Mouse (Mus musculus) left cerebral cortex, adult 9 months (tissue): ENCODE data around the gene Gbgt1.
"Not testable (repeated sequence)": the region's sequence is repeated elsewhere in the genome, so short reads cannot be mapped to it uniquely, and the experiment has no call there.

Experiments used
- DNase-seq, 2 experiments: peaks; one replicate each; pipeline ENCODE4 v3.0.0; 2022; ENCODE audit warnings: low spot score in 2 of 2

Gbgt1 gene

DNA sequence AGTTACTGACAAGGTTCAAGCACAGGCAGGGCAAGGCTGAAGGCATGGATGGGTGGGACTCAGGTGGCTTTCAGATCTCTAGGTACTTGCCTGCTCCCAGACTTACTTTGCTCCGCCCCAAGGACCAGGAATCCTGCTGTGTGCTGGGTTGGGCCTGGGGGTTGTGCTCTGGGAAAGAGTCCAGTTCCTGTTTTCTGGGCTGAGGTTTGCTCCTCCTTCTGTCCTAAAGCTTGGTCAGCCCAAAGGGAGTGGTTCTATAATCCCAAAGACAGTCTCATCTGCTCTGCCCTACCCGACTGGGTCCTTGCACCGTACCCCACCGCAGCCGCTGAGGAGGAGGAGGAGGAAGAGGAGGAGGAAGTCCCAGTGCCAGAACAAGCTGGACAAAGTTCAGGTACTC is at the start of gene Gbgt1:
Gene Gbgt1, plus strand, starts transcription at position 221 of the 400 bp plus-strand sequence.
- DNase-seq, result no peak

DNA sequence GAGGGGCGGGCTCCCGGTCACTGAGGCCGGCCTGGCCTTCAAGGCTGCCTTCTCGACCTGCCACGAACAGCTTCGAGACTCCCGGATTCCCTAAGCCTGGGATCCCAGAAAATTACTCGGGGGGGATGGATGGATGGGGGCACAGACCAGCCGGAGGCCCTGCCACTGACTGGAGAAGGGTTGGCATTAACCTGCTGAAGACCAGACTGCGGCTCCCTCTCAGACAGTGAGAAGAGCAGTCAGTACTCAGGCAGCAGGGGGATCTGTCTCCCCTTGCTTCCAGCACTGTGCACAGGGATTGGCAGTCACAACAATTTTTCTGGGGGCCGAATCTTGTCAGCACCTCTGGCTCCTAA is 49.4 kb upstream of the Gbgt1 start:
- no peak for DNase-seq

DNA sequence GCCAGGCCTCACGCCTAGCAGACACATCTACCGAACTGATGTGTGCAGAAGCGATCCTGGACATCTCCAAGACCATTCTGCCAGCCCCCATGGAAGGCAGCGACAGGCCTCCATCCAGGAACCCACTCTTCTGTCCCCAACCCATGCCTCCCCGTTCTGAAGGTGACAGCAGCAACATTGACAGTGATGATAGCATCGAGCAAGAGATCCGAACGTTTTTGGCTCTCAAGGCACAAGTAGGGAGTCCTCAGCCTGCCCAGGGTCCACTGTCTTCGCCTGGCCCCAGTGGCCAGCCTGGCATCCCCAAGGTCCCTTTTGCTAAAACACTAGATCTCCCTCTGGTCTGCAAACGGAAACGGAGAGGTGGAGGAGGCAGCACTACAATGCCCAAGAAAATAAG is 45.0 kb upstream of the Gbgt1 start:
- DNase-seq, result no peak

DNA sequence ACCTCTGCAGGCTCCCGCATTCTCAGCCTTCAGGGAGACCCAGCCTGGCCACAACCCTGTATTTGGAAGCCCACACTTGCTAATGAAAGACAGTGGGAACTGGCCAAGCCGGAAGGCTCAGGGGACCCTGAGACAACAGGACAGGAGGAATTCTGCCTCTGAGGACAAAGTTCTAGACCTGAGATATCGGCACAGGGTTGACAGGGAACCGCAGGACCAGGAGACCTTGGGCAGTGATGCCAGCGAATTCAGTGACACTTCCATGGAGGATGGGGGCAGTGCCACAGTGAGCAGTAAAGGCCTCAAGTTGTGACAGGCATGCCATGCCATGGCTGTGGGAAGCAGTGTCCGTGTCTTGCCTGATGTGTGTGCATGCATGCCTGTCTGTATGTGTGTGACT is 43.2 kb upstream of the Gbgt1 start:
- DNase-seq, result no peak

DNA sequence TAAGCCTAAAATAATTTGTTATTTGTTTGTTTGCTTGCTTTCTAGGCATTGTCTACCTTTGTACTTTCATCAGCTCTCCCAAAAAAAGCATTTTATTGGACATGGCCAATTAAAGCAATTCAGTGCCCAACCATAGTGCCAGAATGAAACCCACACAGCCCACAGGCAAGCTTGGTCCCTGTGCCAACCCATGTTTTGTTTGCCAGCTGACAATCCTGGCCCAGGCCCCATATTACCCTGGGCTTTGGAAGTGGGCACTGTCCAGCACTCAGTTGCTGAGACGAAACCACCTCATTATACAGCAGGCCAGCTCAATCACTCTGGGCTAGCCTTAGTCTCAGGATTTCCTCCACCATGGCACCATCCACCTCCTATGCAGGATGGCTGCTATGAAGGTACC is 40.1 kb upstream of the Gbgt1 start:
- no peak for DNase-seq

DNA sequence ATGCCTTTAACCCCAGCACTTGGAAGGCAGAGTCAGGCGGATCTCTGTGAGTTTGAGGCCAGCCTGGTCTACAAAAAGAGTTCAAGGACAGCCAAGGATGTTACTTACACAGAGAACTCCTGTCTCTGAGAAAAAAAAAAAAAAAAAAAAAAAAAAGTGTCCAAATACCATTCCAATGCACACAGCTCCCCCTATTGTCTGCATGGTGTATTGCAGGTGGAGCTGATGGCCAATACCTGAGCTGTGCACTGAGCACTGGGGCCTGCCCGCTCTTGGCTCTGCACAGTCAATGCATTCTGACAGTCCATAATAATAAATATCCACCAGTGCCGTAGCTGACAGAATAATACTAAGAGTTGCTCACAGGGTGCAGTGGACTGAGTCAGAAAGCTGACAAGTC is 32.8 kb upstream of the Gbgt1 start:
- peak in 1 of 2 experiments; percentile 81 for DNase-seq

DNA sequence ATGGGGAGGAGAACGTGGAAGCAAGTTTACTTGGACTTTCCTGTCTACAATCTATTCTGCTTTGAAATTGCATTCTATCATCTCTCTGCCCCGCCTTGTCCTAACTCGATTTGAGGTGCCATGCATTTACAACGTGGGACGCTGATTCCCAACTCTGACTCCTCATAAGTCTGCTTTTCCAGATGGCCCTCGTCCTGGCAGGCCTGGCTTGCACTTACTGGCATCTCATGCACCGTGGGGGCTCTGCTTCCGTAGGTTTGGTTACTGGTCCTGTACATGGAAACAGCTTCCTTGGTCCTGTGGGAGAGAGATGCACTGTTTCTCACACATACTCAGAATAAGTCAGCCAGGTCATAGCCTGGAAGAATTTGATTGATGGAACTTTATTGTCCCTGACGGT is 31.8 kb upstream of the Gbgt1 start:
- DNase-seq, result no peak

DNA sequence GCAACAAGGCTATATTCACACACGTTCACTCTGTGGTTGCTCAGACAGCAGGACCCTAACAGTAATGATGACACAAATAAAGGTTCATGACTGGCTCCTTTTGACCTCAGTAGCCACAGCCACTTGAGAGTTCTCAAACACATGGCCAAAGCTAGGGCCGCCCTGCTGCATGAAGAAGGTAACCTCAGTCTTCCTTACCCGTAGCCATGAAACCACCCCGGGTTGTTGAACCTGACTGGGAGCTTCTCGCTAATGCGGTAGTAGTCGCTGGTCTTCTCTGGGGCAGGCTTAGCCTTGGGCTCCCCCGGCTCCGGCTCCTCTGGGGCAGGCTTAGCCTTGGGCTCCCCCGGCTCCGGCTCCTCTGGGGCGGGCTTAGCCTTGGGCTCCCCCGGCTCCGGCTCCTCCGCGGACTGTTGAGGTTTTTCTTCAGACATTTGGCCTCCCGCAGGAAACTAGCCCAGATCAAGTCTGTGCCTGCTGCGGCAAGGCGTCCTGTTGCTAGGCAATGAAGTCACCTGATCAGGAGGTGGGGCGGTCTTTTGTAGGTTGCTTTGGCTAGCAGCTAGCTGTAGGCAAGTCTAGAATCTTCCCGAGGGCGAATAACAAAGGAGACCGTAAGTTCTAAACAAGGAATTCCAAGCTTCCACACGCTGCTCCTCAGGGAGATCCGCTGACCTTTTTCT is 30.7 kb upstream of the Gbgt1 start, which contains the start of gene 1700007K13Rik:
Gene 1700007K13Rik, minus strand, starts transcription at position 497 of the 683 bp plus-strand sequence.
- peak in 1 of 2 experiments; percentile 72 for DNase-seq

DNA sequence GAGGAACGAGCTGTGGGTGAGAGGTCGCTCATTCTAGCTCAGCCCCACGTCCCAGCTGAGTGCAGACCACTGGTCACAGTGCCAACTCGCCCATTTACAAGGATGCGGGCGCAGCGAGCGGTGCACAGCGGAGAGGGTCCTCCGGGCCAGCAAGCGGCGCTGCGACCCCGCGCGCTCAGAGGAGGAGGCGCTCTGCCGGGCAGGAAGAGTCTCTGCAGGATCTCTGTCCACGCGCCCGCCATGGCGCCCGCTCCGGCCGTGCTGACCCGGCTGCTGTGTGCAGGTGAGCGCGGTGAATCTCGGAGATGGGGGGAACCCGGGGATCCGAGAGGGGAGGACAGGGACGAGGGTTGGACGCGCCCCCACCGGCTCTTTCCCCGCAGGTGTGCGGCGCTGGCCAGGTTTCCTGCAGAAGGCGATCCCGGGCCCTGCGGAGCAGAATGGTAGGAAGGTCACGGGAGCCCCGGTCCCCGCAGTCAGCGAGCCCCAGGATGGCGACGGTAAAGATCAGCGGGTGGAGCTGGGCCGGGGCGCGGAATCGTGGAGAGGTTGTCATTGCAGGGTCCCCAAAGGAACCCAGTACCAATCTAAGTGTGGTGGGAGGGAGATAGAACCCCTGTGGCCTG is 28.7 kb upstream of the Gbgt1 start, which contains the start of gene Mrps2:
Gene Mrps2, plus strand, starts transcription at position 207 of the 626 bp plus-strand sequence.
- DNase-seq, result peak; percentile 52 to 83

DNA sequence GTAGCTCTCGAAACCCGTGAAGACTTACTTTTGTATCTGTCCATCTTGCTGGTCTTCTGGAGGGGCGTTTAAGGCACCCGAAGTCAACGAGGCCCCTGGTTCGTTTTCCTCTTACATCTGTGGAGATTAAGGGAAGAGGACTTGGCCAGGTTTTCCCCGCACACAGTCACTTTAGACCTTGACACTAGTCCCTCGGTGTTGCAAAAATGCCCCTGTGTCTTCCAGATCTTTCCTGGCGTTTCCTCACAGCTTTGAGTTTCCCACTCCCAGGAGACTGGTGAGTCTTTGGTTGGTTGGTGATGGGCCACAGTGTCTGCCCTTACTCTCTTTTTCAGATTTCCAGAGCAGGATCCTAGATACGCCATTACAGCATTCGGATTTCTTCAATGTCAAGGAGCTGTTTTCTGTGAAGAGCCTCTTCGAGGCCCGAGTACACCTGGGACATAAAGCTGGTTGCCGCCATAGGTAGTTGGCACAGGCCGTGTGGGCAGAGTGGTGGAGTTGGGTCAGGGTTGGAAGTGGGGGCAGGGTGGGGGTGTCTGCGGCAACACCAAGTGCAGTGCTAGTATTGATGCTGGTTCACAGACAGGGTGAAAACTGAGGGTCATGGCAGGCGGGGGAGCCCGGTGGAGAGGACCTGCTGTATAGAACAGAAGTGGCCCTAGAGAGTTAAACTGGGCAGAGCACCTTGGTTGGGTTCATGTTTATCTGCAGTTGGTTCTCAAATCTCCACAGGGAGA is 28.0 kb upstream of the Gbgt1 start:
- no peak for DNase-seq

DNA sequence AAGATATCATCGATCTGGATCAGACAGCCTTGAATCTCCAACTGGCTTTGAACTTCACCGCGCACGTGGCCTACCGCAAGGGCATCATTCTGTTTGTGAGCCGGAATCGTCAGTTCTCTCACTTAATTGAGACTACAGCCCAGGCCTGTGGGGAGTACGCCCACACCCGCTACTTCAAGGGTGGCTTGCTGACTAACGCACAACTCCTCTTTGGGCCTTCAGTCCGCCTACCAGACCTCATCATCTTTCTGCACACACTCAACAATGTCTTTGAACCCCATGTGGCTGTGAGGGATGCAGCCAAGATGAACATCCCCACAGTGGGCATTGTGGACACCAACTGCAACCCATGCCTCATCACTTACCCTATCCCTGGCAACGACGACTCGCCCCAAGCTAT is 27.2 kb upstream of the Gbgt1 start:
- DNase-seq, result no peak

DNA sequence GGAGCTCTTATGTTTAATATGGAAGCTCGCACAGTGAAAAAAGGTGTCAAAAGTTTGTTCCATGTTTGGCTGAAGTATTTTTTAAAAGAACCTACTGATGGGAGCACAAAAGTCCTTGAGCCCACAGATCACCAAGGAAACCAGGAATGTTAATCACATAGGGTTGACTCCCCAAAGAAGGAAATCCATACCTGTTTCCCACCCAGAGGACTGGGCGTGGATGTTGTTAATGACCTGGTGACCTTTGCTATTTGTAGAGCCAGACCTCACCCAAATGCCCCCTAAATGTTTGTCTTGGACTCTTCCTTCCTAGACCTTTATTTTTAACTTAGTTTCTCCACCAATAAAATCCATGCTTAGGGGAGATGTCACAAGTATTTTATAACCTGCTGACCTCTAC is 26.1 kb upstream of the Gbgt1 start:
- DNase-seq, result no peak

DNA sequence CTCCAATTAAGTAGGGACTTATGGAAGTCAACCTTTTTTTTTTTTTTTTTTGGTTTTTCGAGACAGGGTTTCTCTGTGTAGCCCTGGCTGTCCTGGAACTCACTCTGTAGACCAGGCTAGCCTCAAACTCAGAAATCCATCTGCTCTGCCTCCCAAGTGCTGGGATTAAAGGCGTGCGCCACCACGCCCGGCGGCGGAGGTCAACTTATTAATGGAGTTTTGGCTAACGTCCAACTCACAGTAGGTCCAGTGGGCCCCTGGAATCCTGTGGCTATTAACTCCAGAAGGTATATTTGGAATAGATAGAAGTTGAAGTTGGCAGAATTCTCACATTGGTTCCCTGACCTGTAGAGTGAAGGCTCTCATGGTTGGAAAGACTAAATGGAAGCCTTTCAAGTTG is 24.7 kb upstream of the Gbgt1 start:
- DNase-seq, result not testable (repeated sequence)

DNA sequence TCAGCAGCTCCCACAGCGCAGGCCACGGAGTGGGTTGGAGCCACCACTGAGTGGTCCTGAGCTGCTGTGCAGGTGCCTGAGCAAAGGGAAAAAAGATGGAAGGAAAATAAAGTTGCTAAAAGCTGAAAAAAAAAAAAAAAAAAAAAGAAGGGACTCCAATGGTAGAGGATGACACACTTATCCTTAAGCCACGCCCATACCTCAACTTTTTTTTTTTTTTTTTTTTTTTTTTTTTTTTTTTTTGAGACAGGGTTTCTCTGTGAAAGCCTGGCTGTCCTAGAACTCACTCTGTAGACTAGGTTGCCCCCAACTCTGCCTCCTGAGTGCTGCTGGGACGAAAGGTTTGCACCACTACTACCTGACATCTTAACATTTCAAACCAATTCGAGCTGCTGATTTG is 18.7 kb upstream of the Gbgt1 start:
- DNase-seq, result not testable (repeated sequence)

DNA sequence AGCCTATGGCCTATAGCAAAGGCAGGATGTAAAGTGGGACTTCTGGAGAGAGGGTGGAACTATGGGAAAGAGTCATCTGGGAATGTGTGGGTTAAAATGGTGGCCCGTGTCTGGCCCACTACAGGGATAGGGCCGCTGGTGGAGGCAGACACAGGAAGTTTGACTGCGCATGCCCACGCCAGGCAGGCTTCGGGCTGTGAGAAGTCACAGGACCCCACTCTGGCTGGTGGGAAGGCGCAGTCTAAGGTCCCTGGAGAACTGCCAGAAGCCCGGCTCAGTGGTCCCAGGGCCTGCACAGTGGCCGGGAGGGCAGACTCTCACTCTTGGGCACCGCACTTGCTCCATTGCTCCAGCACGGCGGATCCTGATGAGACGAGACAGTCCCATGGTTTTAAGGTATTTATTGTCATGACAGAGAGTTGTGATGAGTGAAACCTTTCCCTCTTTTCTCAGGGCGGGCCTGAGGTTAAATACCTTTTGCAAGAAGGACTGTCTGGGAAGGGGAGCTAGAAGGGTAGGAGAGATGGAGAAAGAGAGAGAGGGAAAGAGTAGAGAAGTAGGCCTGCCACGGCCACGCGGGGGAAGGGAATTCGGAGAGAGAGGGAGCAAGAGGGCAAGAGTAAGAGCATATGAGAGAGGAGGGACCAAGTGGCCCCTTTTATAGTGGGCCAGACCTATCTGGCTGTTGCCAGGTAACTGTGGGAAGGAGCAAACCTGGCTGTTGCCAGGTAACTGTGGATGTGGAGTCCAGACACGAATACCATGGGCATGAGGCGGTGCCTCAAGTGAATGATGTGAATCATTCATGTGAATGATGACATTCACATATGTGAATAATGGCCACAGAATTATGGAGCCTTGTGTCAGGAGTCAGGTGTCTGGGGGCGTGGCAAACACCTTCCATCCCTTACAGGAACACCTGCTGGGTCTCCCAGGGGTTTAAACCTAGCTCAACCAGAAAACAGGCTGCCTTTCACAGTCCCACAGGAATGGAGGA is 17.2 kb upstream of the Gbgt1 start:
- DNase-seq, result no peak

DNA sequence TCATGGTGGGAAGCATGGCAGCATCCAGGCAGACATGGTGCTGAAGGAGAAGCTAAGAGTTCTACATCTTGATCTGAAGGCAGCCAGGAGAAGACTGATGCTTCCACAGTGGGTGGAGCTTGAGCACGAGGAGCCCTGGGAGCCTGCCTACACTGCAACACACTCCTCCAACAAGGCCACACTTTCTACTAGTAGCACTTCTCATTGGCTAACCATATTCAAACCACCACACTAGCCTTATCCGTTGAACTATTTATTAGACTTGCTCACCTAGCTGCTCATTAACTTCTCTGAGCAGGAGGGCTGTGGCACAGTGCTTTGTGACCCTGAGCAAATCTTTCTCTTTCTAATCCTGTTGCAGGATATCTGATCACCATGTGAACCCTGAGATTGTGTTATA is 12.8 kb upstream of the Gbgt1 start:
- DNase-seq, result no peak

DNA sequence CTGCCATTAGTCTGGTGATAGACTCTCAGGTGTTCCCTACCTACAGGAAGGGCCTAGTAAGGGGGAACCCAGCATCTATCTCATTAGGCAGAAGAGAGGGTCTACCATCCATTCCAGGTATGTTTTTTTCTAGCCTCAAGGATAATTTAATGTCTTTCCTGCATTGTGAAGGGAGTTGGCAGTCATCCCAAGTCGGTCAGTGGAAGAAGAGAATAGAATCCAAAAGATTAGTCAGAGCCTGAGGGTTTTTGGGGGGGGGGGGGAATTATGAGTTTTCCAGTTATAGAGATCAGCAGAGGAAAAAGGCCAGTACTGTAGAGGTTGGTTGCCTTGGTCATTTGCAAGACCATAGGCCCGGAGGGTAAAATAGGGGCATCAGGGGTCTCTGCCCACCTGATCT is 2.2 kb upstream of the Gbgt1 start:
- DNase-seq, result no peak

DNA sequence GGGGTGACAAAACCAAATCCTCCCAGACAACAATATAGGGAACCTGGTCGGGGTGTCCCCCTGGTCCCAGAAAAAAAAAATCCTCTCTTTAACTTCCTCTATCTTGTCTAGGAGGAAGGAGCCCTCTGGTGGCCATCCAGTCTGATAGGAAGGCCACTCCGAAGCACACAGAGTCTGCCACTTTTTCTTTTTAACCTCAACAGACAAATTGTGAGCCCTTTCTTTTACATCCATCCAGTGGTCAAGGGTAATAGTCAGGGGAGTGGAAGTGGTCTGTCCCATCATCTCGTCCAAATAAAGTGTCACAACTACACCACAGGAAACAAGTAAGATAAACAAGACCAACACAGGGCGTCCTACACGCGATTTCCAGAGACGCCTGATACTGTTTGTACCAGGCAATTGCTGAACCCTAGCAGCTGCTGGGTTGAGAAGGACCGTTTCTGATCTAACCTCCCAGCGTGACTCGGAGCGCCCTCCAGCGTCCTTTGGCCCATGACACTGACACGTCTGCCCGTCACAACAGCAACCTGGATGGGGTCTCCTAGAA is 1.4 kb upstream of the Gbgt1 start:
- no peak for DNase-seq

DNA sequence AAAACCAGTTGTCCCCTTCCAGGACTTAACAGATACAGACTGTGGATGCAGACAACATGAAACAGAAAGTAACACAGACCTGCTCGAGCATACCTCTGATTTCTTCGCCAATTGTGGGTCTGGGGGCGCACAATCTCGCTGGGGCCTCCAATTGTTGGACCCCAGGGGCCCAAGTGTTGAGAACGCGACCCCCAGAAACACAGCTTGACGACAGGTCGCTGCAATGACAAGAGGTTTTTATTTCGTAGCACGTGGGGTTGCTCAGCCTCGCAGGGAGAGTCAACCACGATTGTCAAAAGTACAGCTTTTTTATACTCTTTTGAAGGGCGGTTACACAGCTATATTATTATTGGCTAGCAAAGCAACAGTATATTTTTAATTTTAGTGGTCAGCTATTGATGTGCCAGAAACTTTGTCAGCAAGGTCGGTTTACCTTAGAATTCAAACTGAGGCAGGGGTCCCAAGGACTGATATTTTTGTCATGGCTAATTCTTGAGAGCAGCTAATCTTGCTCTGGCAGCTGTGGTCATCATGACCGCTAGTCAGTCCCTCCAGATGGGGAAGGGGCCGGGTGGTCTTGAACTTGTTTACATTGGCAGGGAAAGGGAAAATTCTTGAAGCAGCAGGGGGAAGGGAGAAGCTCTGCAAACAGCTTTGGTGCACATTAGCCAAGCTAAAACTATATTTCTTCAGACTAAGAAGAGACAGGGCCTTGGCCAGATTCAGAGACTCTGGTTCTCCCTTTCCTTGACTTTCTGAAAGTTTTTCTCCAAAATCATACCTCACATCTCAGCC is 693 bp upstream of the Gbgt1 start:
- DNase-seq, result no peak

DNA sequence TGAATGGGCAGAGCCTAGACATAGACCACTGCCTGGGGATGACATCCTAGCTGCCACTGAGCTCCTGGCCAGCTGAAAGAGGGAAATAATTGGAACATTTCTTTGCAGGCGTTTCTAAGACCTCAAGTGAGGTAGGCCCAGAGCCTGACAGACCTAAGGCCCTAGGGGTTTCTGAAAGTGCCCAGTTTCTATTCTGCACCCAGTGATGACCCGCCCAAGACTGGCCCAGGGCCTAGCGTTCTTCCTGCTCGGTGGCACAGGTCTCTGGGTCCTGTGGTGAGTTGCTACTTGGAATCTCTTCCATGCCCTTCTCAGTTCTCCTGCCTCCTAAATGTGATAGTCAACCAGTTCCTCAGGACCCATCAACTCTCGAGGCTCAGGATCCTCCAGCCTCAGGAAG is 870 bp downstream of the Gbgt1 start:
- DNase-seq, result no peak

DNA sequence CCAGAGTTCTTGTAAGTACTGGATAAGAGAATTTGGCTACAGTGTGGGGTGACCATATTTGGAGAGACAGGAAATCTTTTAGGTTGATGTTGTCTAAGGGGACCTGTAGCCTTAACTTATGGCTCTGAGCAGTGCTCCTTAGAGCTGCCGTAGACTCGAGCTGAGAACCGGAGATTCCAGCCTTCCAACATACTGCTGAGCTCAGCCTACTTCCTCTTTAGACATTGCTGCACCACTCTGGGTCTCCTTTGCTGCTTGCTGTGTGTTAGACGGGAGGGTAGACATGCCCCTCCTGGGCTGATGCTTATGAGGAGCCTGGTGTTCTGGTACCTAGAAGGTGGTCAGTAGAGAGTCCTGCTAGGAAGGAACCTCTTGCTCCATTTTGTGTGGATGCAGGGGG is 1.7 kb downstream of the Gbgt1 start:
- DNase-seq, result no peak
